23 mouse cellular contexts compared by ENCODE assay signal in the genomic region with DNA sequence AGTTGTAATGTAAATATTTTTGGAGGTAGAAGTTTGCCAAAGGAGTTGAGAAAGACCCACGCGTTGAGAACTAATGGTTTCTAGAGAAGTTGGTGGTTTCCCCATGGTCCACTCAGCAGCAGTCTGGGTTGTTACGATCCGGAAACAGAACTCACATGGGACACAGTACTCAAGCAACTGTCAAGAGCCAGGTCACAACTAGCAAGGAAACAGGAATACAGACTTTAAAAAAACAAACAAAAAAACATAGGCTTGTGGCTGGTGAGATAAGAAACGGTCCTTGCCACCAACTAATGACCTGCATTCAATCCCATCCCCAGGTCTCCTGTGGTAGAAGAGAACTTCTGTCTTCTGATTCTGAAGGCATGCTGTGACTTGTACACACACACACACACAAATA. TPM values are rescaled to one million over a fixed set of nuclear protein-coding genes. Genes with fewer than 3 reads are reported as not detected.
DNase-seq lines count a peak whose midpoint lies in the region; ATAC-seq and TF ChIP-seq lines count a peak whose summit lies in the region.
"Had no signal": no experiment of that assay in that cellular context is flagged by ENCODE, and none has a peak within 500 bp of the region (broad histone marks: within the 10 kb centered on the region; RNA-seq: fewer than 3 reads in every experiment).

No protein-coding gene starts in this region.

- H3K27me3 ChIP-seq in G1E (ENCODE audit: insufficient read depth, low read length) = no peaks in the 10 kb centered on the region
- H3K27me3 ChIP-seq in liver, embryonic 14.5 days (ENCODE audit: control insufficient read depth, insufficient read depth, low read length) = no peaks in the 10 kb centered on the region
- H3K27me3 ChIP-seq: embryonic facial prominence, embryonic 15.5 days; kidney, embryonic 15.5 days; megakaryocyte, embryonic 14.5 days; neural tube, embryonic 12.5 days had no signal

- H3K4me1 ChIP-seq in G1E (ENCODE audit: insufficient read depth, low read depth, low read length) = peaks cover 83% of the 10 kb centered on the region
- H3K4me1 ChIP-seq in liver, embryonic 14.5 days (replicated peaks; ENCODE audit: control insufficient read depth in 2 of 2, insufficient read depth in 2 of 2, low read length in 1 of 2) = peaks cover 32 to 52% of the 10 kb centered on the region in 2 experiments
- H3K4me1 ChIP-seq: embryonic facial prominence, embryonic 15.5 days; kidney, embryonic 15.5 days; neural tube, embryonic 12.5 days had no signal

- H3K27ac ChIP-seq in liver, embryonic 14.5 days = peak overlapping the region; percentile 19
- H3K27ac ChIP-seq: embryonic facial prominence, embryonic 15.5 days; forebrain, embryonic 10.5 days; hindbrain, postnatal 0 days; kidney, embryonic 15.5 days; neural tube, embryonic 12.5 days had no signal

- peak overlapping the region; percentile 3; the same call in 1 of the 2 replicates for H3K4me2 ChIP-seq in liver, embryonic 14.5 days (ENCODE audit: low read depth)
- H3K4me2 ChIP-seq: embryonic facial prominence, embryonic 15.5 days; heart, embryonic 11.5 days; kidney, embryonic 15.5 days; neural tube, embryonic 12.5 days had no signal

- 20% methylated on average over 5 of the region's 5 CpGs for WGBS in liver, embryonic 14.5 days (ENCODE audit: insufficient replicate concordance)

- TF ChIP-seq EP300 in liver, embryonic 14.5 days (IDR thresholded peaks at IDR 0.05; ENCODE audit: low read depth) = peak; percentile 44

- DNase-seq in G1E (ENCODE audit: low spot score) = peak; percentile 44
- DNase-seq in liver, embryonic 14.5 days (ENCODE audit: low read depth in 3 of 3, low spot score in 3 of 3) = no peak
- DNase-seq in layer of hippocampus, postnatal 36 days = no peak
- DNase-seq in layer of hippocampus, adult 11-12 months (ENCODE audit: low spot score) = no peak
- DNase-seq in layer of hippocampus, adult 18-20 months (ENCODE audit: low spot score in 2 of 2) = no peak
- DNase-seq: adrenal gland, postnatal 10 days; cerebellum, adult 18-20 months; cerebellum, postnatal 36 days; kidney, postnatal 4 days; lung, adult 18-20 months; lung, postnatal 10 days; midbrain, embryonic 14.5 days; right cerebral cortex, postnatal 14 days had no signal

- H3K9me3 ChIP-seq in G1E (replicated peaks) = no peaks in the 10 kb centered on the region; the same call in 1 of the 2 replicates
- H3K9me3 ChIP-seq in liver, embryonic 14.5 days (ENCODE audit: control insufficient read depth, low read length) = no peaks in the 10 kb centered on the region
- H3K9me3 ChIP-seq: embryonic facial prominence, embryonic 15.5 days; forebrain, embryonic 10.5 days; kidney, embryonic 15.5 days; neural tube, embryonic 12.5 days had no signal

- no peak for TF ChIP-seq CTCF in G1E (IDR thresholded peaks at IDR 0.05; ENCODE audit: low read depth, low read length)
- no peak for TF ChIP-seq CTCF in liver, embryonic 14.5 days (IDR thresholded peaks at IDR 0.05; ENCODE audit: low read depth)

- ATAC-seq in G1E (ENCODE audit: extremely low read depth, insufficient number of reproducible peaks, low FRiP score, poor library complexity, severe bottlenecking) = peak; percentile 66
- ATAC-seq in erythroblast, adult 5-6 weeks (replicated peaks; ENCODE audit: low FRiP score, poor library complexity, severe bottlenecking) = 0 out of 2 replicates have a peak, but pooled peaks have one; percentile 17
- peak; percentile 16; the same call in 1 of the 2 replicates for ATAC-seq in liver, embryonic 14.5 days (ENCODE audit: insufficient read depth)
- peak; percentile 56 for ATAC-seq in megakaryocyte-erythroid progenitor cell, adult 5-6 weeks (replicated peaks; ENCODE audit: low FRiP score, low TSS enrichment, poor library complexity, severe bottlenecking)
- ATAC-seq: hindbrain, postnatal 0 days; intestine, postnatal 0 days had no signal

- H3K4me3 ChIP-seq in G1E (ENCODE audit: low read depth, low read length) = no peak overlapping the region; the same call in 1 of the 2 replicates
- no peak overlapping the region for H3K4me3 ChIP-seq in liver, embryonic 14.5 days (ENCODE audit: insufficient read depth in 1 of 2, low read depth in 2 of 2, low read length in 2 of 2)
- H3K4me3 ChIP-seq: embryonic facial prominence, embryonic 15.5 days; forebrain, embryonic 10.5 days; kidney, embryonic 15.5 days; megakaryocyte, embryonic 14.5 days; neural tube, embryonic 12.5 days had no signal

- H3K36me3 ChIP-seq in G1E (replicated peaks) = no peaks in the 10 kb centered on the region
- no peaks in the 10 kb centered on the region for H3K36me3 ChIP-seq in liver, embryonic 14.5 days (replicated peaks; ENCODE audit: control insufficient read depth, insufficient read depth, low read depth)
- H3K36me3 ChIP-seq: embryonic facial prominence, embryonic 15.5 days; forebrain, embryonic 10.5 days; kidney, embryonic 15.5 days; neural tube, embryonic 12.5 days had no signal

- H3K9ac ChIP-seq in liver, embryonic 14.5 days (replicated peaks) = peak overlapping the region; percentile 40; the same call in 1 of the 2 replicates
- H3K9ac ChIP-seq: embryonic facial prominence, embryonic 15.5 days; kidney, embryonic 15.5 days; neural tube, embryonic 12.5 days had no signal

RNA-seq across cellular contexts. Expression of gene Mrps36, which starts 6.3 kb away (rescaled TPM):
- total RNA-seq in G1E (2014; fragmentation: Nextera tagmentation) (95.1 and 106 TPM in 2 replicates), G1E (2017) (210 and 276 TPM in 2 replicates)
- polyA plus RNA-seq in G1E (2012) = 238 and 317 TPM in 2 replicates
- total RNA-seq in erythroblast, adult 5-6 weeks (2015; ENCODE audit: low replicate concordance) = 13.0 and 19.8 TPM in 2 replicates
- total RNA-seq in erythroblast, adult 5-6 weeks (2017; ENCODE audit: low replicate concordance) = 13.2 and 22.6 TPM in 2 replicates
- 33.5 and 56.1 TPM in 2 replicates for polyA plus RNA-seq in liver, embryonic 14.5 days (2012; rRNA removed)
- polyA plus RNA-seq in liver, embryonic 14.5 days (2014; fragmentation: Nextera tagmentation; extraction: Ambion mirVana) = 135 and 150 TPM in 2 replicates
- 122 and 137 TPM in 2 replicates for total RNA-seq in megakaryocyte-erythroid progenitor cell, adult 5-6 weeks (2014; fragmentation: Nextera tagmentation)
- total RNA-seq in megakaryocyte-erythroid progenitor cell, adult 5-6 weeks (2017) = 92.3 and 159 TPM in 2 replicates
- total RNA-seq in layer of hippocampus, postnatal 36 days (2021) = 10 to 100 TPM; 54.1 to 54.4 TPM
- total RNA-seq in layer of hippocampus, adult 18-20 months (2021) = 10 to 100 TPM; 51.6 to 52.8 TPM

RNA-seq across cellular contexts. Expression of gene Cdk7, which starts 20.1 kb away (rescaled TPM):
- 65.8 and 66.2 TPM in 2 replicates for total RNA-seq in G1E (2014; fragmentation: Nextera tagmentation)
- 106 and 107 TPM in 2 replicates for total RNA-seq in G1E (2017)
- 11.3 and 28.8 TPM in 2 replicates for polyA plus RNA-seq in G1E (2012)
- total RNA-seq in erythroblast, adult 5-6 weeks (2015; ENCODE audit: low replicate concordance) = 5.0 and 16.1 TPM in 2 replicates
- 12.5 and 13.5 TPM in 2 replicates for total RNA-seq in erythroblast, adult 5-6 weeks (2017; ENCODE audit: low replicate concordance)
- polyA plus RNA-seq in liver, embryonic 14.5 days (2012; rRNA removed) = 11.7 and 16.6 TPM in 2 replicates
- 36.7 and 40.2 TPM in 2 replicates for polyA plus RNA-seq in liver, embryonic 14.5 days (2014; fragmentation: Nextera tagmentation; extraction: Ambion mirVana)
- total RNA-seq in megakaryocyte-erythroid progenitor cell, adult 5-6 weeks (2014; fragmentation: Nextera tagmentation) = 69.6 and 73.5 TPM in 2 replicates
- total RNA-seq in megakaryocyte-erythroid progenitor cell, adult 5-6 weeks (2017) = 66.7 and 69.1 TPM in 2 replicates
- 10 to 100 TPM; 38.5 to 39.5 TPM for total RNA-seq in layer of hippocampus, postnatal 36 days (2021)
- 10 to 100 TPM; 35.8 to 40.1 TPM for total RNA-seq in layer of hippocampus, adult 18-20 months (2021)

RNA-seq across cellular contexts. Expression of gene Cenph, which starts 24.9 kb away (rescaled TPM):
- total RNA-seq in G1E (2014; fragmentation: Nextera tagmentation) = 72.2 and 79.8 TPM in 2 replicates
- 82.8 and 98.3 TPM in 2 replicates for total RNA-seq in G1E (2017)
- 45.1 and 53.4 TPM in 2 replicates for polyA plus RNA-seq in G1E (2012)
- total RNA-seq in erythroblast, adult 5-6 weeks (2015; ENCODE audit: low replicate concordance) = 29.9 and 45.5 TPM in 2 replicates
- total RNA-seq in erythroblast, adult 5-6 weeks (2017; ENCODE audit: low replicate concordance) = 19.2 and 24.7 TPM in 2 replicates
- 13.9 and 26.6 TPM in 2 replicates for polyA plus RNA-seq in liver, embryonic 14.5 days (2012; rRNA removed)
- polyA plus RNA-seq in liver, embryonic 14.5 days (2014; fragmentation: Nextera tagmentation; extraction: Ambion mirVana) = 40.2 and 40.3 TPM in 2 replicates
- total RNA-seq in megakaryocyte-erythroid progenitor cell, adult 5-6 weeks (2014; fragmentation: Nextera tagmentation) = 58.3 and 100 TPM in 2 replicates
- total RNA-seq in megakaryocyte-erythroid progenitor cell, adult 5-6 weeks (2017) = 67.0 and 95.9 TPM in 2 replicates
- under 1 TPM in 1 of 2 experiments, not detected in 1; 0.57 TPM for total RNA-seq in layer of hippocampus, postnatal 36 days (2021)
- not detected for total RNA-seq in layer of hippocampus, adult 18-20 months (2021)

RNA-seq across cellular contexts. Expression of gene Ccnb1, which starts 35.6 kb away (rescaled TPM):
- total RNA-seq in G1E (2014; fragmentation: Nextera tagmentation) (275 and 281 TPM in 2 replicates), G1E (2017) (312 and 341 TPM in 2 replicates)
- polyA plus RNA-seq in G1E (2012) = 6.0 and 7.1 TPM in 2 replicates
- 64.0 and 69.2 TPM in 2 replicates for total RNA-seq in erythroblast, adult 5-6 weeks (2015; ENCODE audit: low replicate concordance)
- 97.6 and 133 TPM in 2 replicates for total RNA-seq in erythroblast, adult 5-6 weeks (2017; ENCODE audit: low replicate concordance)
- 100 and 123 TPM in 2 replicates for polyA plus RNA-seq in liver, embryonic 14.5 days (2012; rRNA removed)
- 255 and 287 TPM in 2 replicates for polyA plus RNA-seq in liver, embryonic 14.5 days (2014; fragmentation: Nextera tagmentation; extraction: Ambion mirVana)
- total RNA-seq in megakaryocyte-erythroid progenitor cell, adult 5-6 weeks (2014; fragmentation: Nextera tagmentation) = 99.3 and 102 TPM in 2 replicates
- 150 and 153 TPM in 2 replicates for total RNA-seq in megakaryocyte-erythroid progenitor cell, adult 5-6 weeks (2017)
- total RNA-seq in layer of hippocampus, postnatal 36 days (2021) = 1 to 10 TPM; 1.1 to 1.2 TPM
- total RNA-seq in layer of hippocampus, adult 18-20 months (2021) = under 1 TPM; 0.37 to 0.58 TPM

Comparison
In these comparisons a context has a peak if more than half of its experiments do, and no peak if none do; other contexts are left out.
1. ATAC-seq: peak in every context shown above with its lines; median percentile 66 in G1E; 56 in megakaryocyte-erythroid progenitor cell, adult 5-6 weeks; 17 in erythroblast, adult 5-6 weeks; 16 in liver, embryonic 14.5 days.
2. RNA of gene Cenph, which starts 24.9 kb away (total RNA-seq): 58.3 to 100 TPM in megakaryocyte-erythroid progenitor cell, adult 5-6 weeks, 72.2 to 98.3 TPM in G1E and 19.2 to 45.5 TPM in erythroblast, adult 5-6 weeks; 0.57 TPM in layer of hippocampus, postnatal 36 days and not detected in layer of hippocampus, adult 18-20 months; every median in the first group is over 10 times any median in the second.